ENCODE assay signal across 8 mouse cellular contexts in genomic region chr6:82119322-82120162, GRCm38 (mm10).
DNase-seq lines count a peak whose midpoint lies in the region; ATAC-seq and TF ChIP-seq lines count a peak whose summit lies in the region.

No protein-coding gene starts in this region.

- no peak for TF ChIP-seq POLR2A in embryonic fibroblast, embryonic 13.5 days (IDR thresholded peaks at IDR 0.05; ENCODE audit: low read depth, low read length)

- H3K4me3 ChIP-seq in embryonic fibroblast, embryonic 13.5 days (ENCODE audit: insufficient read depth, low read length): no peak overlapping the region
- peak overlapping the region; percentile 34 for H3K4me3 ChIP-seq in heart, embryonic 15.5 days
- H3K4me3 ChIP-seq in liver, embryonic 11.5 days (ENCODE audit: low read depth, low read length): no peak overlapping the region
- 0 out of 2 replicates have a peak overlapping the region, but pooled peaks have one; percentile 8 for H3K4me3 ChIP-seq in neural tube, embryonic 13.5 days

- peaks cover 11% of the 10 kb centered on the region for H3K4me1 ChIP-seq in embryonic fibroblast, embryonic 13.5 days (ENCODE audit: control insufficient read depth, insufficient read depth, low read length)
- H3K4me1 ChIP-seq in heart, embryonic 15.5 days (replicated peaks): peaks cover 6% of the 10 kb centered on the region; the same call in 1 of the 2 replicates
- H3K4me1 ChIP-seq in liver, embryonic 11.5 days (replicated peaks; ENCODE audit: control insufficient read depth, insufficient read depth, low read length): no peaks in the 10 kb centered on the region
- no peaks in the 10 kb centered on the region for H3K4me1 ChIP-seq in neural tube, embryonic 13.5 days (replicated peaks)

- peak overlapping the region; percentile 50 for H3K4me2 ChIP-seq in heart, embryonic 15.5 days
- peak overlapping the region; percentile 25; the same call in 1 of the 2 replicates for H3K4me2 ChIP-seq in liver, embryonic 11.5 days
- peak overlapping the region; percentile 41 for H3K4me2 ChIP-seq in neural tube, embryonic 13.5 days

- DNase-seq in 3T3-L1 (ENCODE audit: low read depth, low spot score): peak; percentile 74
- DNase-seq in adrenal gland, postnatal 25 days: peak; percentile 63
- DNase-seq in kidney, postnatal 10 days: peak; percentile 88
- no peak for DNase-seq in liver, embryonic 11.5 days (ENCODE audit: low spot score)
- DNase-seq in yolk sac, embryonic 10.5 days (ENCODE audit: low spot score): peak; percentile 38

- H3K9ac ChIP-seq in heart, embryonic 15.5 days: no peak overlapping the region
- no peak overlapping the region for H3K9ac ChIP-seq in liver, embryonic 11.5 days (ENCODE audit: low read depth, low read length)
- H3K9ac ChIP-seq in neural tube, embryonic 13.5 days: no peak overlapping the region

- no peak overlapping the region for H3K27ac ChIP-seq in embryonic fibroblast, embryonic 13.5 days (ENCODE audit: insufficient read depth, low read length)
- H3K27ac ChIP-seq in heart, embryonic 15.5 days: no peak overlapping the region
- no peak overlapping the region for H3K27ac ChIP-seq in liver, embryonic 11.5 days (ENCODE audit: low read depth, low read length)
- H3K27ac ChIP-seq in neural tube, embryonic 13.5 days (replicated peaks): no peak overlapping the region

- WGBS in heart, embryonic 15.5 days: 21% methylated on average over 16 of the region's 16 CpGs
- WGBS in liver, embryonic 11.5 days: 26% methylated on average over 16 of the region's 16 CpGs
- 24% methylated on average over 16 of the region's 16 CpGs for WGBS in neural tube, embryonic 13.5 days

- peak; percentile 29; the same call in 1 of the 2 replicates for TF ChIP-seq CTCF in embryonic fibroblast, embryonic 13.5 days (IDR thresholded peaks at IDR 0.05; ENCODE audit: borderline replicate concordance, insufficient read depth, low read length)

- no peaks in the 10 kb centered on the region for H3K9me3 ChIP-seq in heart, embryonic 15.5 days (replicated peaks)
- H3K9me3 ChIP-seq in liver, embryonic 11.5 days (ENCODE audit: control insufficient read depth, low read length): no peaks in the 10 kb centered on the region
- H3K9me3 ChIP-seq in neural tube, embryonic 13.5 days: no peaks in the 10 kb centered on the region

- 0 out of 2 replicates have a peak, but pooled peaks have one; percentile 37 for ATAC-seq in heart, embryonic 15.5 days (replicated peaks; ENCODE audit: insufficient number of reproducible peaks, insufficient read depth, low FRiP score, low read depth)
- no peak for ATAC-seq in liver, embryonic 11.5 days (replicated peaks; ENCODE audit: low FRiP score)
- peak; percentile 56; the same call in 1 of the 2 replicates for ATAC-seq in neural tube, embryonic 13.5 days (ENCODE audit: low read depth)

- no peaks in the 10 kb centered on the region for H3K36me3 ChIP-seq in heart, embryonic 15.5 days
- H3K36me3 ChIP-seq in liver, embryonic 11.5 days (ENCODE audit: control insufficient read depth, insufficient read depth, low read length): no peaks in the 10 kb centered on the region
- H3K36me3 ChIP-seq in neural tube, embryonic 13.5 days: no peaks in the 10 kb centered on the region

- H3K27me3 ChIP-seq in heart, embryonic 15.5 days: peaks cover 11% of the 10 kb centered on the region
- no peaks in the 10 kb centered on the region; the same call in 1 of the 2 replicates for H3K27me3 ChIP-seq in liver, embryonic 11.5 days (replicated peaks; ENCODE audit: control insufficient read depth, insufficient read depth, low read length)
- no peaks in the 10 kb centered on the region for H3K27me3 ChIP-seq in neural tube, embryonic 13.5 days

Comparison
In these comparisons a context has a peak if more than half of its experiments do, and no peak if none do; other contexts are left out.
1. H3K4me3 ChIP-seq: peak in heart, embryonic 15.5 days (single experiment) and neural tube, embryonic 13.5 days (single experiment); none in embryonic fibroblast, embryonic 13.5 days (single experiment) and liver, embryonic 11.5 days (single experiment).
2. Peak in every context shown above with its lines, with median percentiles within 50 percentile points of each other: H3K4me2 ChIP-seq.